Mouse (Mus musculus) midbrain, embryonic 16.5 days (tissue): ENCODE measurements around the gene Abhd4. TPM values are rescaled to one million over a fixed set of nuclear protein-coding genes. Genes with fewer than 3 reads are reported as not detected.

ENCODE experiments used
- ATAC-seq: fragments of 200-750 bp; cut with Nextera tagmentation; 2 replicates; pipeline ENCODE4 v1.8.0; 2017; ENCODE audit warnings: moderate TSS enrichment
- H3K27ac ChIP-seq: fragments of 300-500 bp; sonication (generic); 2 replicates; pipeline ENCODE4 v1.5.1; 2014; ENCODE audit warnings: mild to moderate bottlenecking, low read length, mixed read lengths
- H3K27me3 ChIP-seq: fragments of 300-500 bp; sonication (generic); 2 replicates; pipeline ENCODE4 v1.6.1; 2014; ENCODE audit warnings: low read depth, low read length, mixed read lengths; ENCODE audit not compliant: control insufficient read depth, insufficient read depth
- H3K36me3 ChIP-seq: fragments of 300-500 bp; sonication (generic); 2 replicates; pipeline ENCODE4 v1.6.1; 2014; ENCODE audit warnings: mild to moderate bottlenecking, low read length, moderate library complexity, mixed read lengths; ENCODE audit not compliant: control insufficient read depth, insufficient read depth
- H3K4me1 ChIP-seq: fragments of 300-500 bp; sonication (generic); 2 replicates; pipeline ENCODE4 v1.6.1; 2014; ENCODE audit warnings: mild to moderate bottlenecking, low read length, mixed read lengths; ENCODE audit not compliant: control insufficient read depth, insufficient read depth
- H3K4me2 ChIP-seq: fragments of 300-500 bp; sonication (generic); 2 replicates; pipeline ENCODE4 v1.6.1; 2014; ENCODE audit warnings: mild to moderate bottlenecking, low read length, mixed read lengths
- H3K4me3 ChIP-seq: fragments of 300-500 bp; sonication (generic); 2 replicates; pipeline ENCODE4 v1.5.1; 2014; ENCODE audit warnings: low read depth, mild to moderate bottlenecking, low read length, moderate library complexity, mixed read lengths
- H3K9ac ChIP-seq: fragments of 300-500 bp; sonication (generic); 2 replicates; pipeline ENCODE4 v1.6.1; 2014; ENCODE audit warnings: low read depth, low read length, mixed read lengths
- H3K9me3 ChIP-seq: fragments of 300-500 bp; sonication (generic); replicated peaks from 2 replicates; pipeline ENCODE4 v1.6.1; 2014; ENCODE audit warnings: mild to moderate bottlenecking, low read length, mixed read lengths; ENCODE audit not compliant: control insufficient read depth, poor library complexity, severe bottlenecking
- WGBS: fragments of 180-500 bp; shearing (Covaris S2); extraction: QIAGEN DNeasy Blood & Tissue Kit; methylation state at CpG from one replicate; pipeline ENCODE4 v1.1.7; 2014; 5-methylcytosine and 5-hydroxymethylcytosine counted together
- polyA plus RNA-seq: library from polyadenylated mRNA; unstranded; fragments of >200 nt; fragmentation: Nextera tagmentation; extraction: Ambion mirVana; gene quantifications from 2 replicates; pipeline ENCODE4 v1.2.1, GENCODE M21; 2015

The Abhd4 gene
- polyA plus RNA-seq, 1 experiment from 2014 or later, result 58.8 TPM

DNA sequence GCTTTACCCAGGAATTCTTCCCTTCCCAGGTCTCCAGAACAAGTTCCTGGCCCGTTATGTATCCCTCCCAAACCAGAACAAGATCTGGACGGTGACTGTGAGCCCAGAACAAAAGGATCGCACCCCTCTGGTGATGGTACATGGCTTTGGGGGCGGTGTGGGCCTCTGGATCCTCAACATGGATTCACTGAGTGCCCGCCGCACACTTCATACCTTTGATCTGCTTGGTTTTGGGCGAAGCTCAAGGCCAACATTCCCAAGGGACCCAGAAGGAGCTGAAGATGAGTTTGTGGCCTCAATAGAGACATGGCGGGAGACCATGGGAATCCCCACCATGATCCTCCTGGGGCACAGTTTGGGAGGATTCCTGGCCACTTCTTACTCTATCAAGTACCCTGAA, 8.6 kb downstream of the Abhd4 start:
- no peak overlapping the region for H3K27ac ChIP-seq
- H3K9ac ChIP-seq, result no peak overlapping the region
- 93% methylated on average over 8 of the region's 8 CpGs for WGBS
- no peak overlapping the region for H3K4me2 ChIP-seq
- H3K27me3 ChIP-seq, result no peaks in the 10 kb centered on the region
- peaks cover 6% of the 10 kb centered on the region for H3K4me1 ChIP-seq
- H3K9me3 ChIP-seq, result no peaks in the 10 kb centered on the region
- H3K36me3 ChIP-seq, result no peaks in the 10 kb centered on the region; the same call in 1 of the 2 replicates
- H3K4me3 ChIP-seq, result no peak overlapping the region
- ATAC-seq, result no peak

DNA sequence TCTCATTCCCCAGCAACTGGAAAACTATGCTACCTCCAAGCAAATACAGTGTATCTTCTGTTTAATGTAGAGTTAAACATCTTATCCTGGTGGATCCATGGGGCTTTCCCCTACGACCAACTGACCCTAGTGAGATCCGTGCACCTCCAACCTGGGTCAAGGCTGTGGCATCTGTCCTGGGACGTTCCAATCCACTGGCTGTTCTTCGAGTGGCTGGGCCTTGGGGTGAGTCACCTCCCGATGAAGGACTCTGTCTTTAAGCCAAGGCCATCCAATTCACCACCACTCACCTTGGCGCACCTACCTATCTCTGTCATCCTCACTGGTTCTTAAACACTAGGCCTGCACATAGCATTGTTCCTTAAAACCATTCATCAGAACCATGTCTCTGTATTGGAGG, 9.1 kb downstream of the Abhd4 start:
- Histone ChIP-seq H3K27ac (no peak overlapping the region), H3K4me3 (no peak overlapping the region), H3K27me3 (no peaks in the 10 kb centered on the region), H3K4me2 (no peak overlapping the region), H3K9me3 (no peaks in the 10 kb centered on the region), H3K9ac (no peak overlapping the region), H3K4me1 (peaks cover 6% of the 10 kb centered on the region), H3K36me3 (no peaks in the 10 kb centered on the region; the same call in 1 of the 2 replicates)
- no peak for ATAC-seq
- 92% methylated on average over 6 of the region's 6 CpGs for whole genome bisulfite sequencing

DNA sequence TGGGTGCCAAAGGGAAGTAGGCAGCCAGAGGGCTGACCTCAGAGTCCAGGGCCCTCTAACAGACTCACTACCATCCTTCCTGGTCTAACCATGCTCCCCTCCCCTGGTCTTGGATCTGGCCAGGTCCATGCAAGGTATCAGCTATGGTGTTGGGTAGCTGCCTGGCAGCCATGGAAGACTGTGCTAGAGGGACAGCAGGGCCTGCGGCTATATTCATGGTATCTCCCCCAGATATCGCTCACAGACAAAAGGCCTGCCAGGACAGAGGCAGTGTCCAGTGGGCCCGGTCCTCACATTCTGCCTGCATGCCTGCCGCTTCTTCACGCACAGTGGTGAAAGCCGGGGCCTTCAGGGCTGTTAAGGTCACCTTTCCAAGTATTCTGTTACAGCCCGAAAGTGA, 10.2 kb downstream of the Abhd4 start:
- no peak for ATAC-seq
- H3K4me2 ChIP-seq, result no peak overlapping the region
- WGBS, result 92% methylated on average over 7 of the region's 7 CpGs
- H3K9me3 ChIP-seq, result no peaks in the 10 kb centered on the region
- no peak overlapping the region for H3K9ac ChIP-seq
- H3K27ac ChIP-seq, result no peak overlapping the region
- H3K36me3 ChIP-seq, result no peaks in the 10 kb centered on the region; the same call in 1 of the 2 replicates
- H3K27me3 ChIP-seq, result no peaks in the 10 kb centered on the region
- H3K4me3 ChIP-seq, result no peak overlapping the region
- peaks cover 6% of the 10 kb centered on the region for H3K4me1 ChIP-seq

DNA sequence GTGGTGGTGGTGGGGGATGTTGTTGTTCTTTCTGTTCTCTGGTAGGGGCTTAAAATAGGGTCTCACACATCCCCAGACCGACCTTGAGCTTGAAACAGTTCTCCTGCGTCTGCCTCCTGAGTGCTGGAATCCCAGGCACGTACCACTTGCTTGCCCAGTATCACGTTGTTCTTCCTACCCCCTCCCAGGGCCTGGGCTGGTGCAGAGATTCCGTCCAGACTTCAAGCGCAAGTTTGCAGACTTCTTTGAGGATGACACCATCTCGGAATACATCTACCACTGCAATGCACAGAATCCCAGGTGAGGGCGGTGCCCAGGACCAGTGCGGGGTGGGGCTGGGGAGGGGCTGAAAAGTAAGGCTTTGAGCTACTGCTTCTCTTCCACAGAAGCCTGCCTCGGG, 11.1 kb downstream of the Abhd4 start:
- no peak overlapping the region for H3K27ac ChIP-seq
- no peaks in the 10 kb centered on the region for H3K27me3 ChIP-seq
- no peaks in the 10 kb centered on the region for H3K4me1 ChIP-seq
- H3K9ac ChIP-seq, result no peak overlapping the region
- no peak overlapping the region for H3K4me3 ChIP-seq
- 48% methylated on average over 10 of the region's 10 CpGs for WGBS
- no peak for ATAC-seq
- no peaks in the 10 kb centered on the region; the same call in 1 of the 2 replicates for H3K36me3 ChIP-seq
- no peaks in the 10 kb centered on the region for H3K9me3 ChIP-seq
- no peak overlapping the region for H3K4me2 ChIP-seq

DNA sequence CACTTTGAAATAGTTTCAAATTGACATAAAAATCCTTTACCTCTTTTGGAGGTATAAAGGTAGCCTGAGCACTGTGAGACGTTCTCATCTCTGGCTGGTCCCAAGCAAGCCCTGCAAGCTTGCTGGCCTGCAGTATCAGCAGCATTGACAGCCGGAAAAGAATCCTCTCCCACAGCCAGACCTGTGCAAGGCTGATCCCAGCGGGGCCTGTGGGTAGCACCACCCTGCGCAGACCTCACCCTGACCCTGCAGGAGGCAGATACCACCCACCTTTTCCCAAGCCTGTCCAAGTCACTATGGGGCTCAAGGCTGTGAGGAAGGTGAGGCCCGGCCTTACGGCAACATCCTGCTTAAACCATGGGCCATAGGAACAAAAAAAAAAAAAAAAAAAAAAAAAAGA, 12.0 kb downstream of the Abhd4 start:
- Histone ChIP-seq H3K4me2 (no peak overlapping the region), H3K36me3 (no peaks in the 10 kb centered on the region; the same call in 1 of the 2 replicates)
- WGBS, result 78% methylated on average over 6 of the region's 6 CpGs

DNA sequence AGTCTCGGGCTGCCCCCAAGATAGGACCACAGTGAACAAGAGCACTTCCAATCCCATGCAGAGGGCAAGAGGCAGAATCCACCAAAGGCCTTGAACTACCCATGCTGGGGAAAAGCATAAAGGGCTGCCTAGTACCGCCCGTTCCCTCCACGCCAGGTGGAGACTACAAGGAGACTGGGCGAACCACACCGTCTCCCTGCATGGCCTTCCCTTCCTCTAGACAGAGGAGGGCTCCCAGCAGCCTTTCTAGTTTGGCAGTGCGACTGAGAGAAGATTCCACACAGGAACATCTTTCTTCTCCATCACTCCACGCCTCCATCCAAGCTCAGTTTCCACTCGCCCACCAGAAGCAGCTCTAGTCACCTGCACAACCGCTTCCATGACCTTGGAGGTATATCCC, 14.0 kb downstream of the Abhd4 start:
- H3K4me2 ChIP-seq, result no peak overlapping the region
- no peak overlapping the region for H3K9ac ChIP-seq
- no peak overlapping the region for H3K4me3 ChIP-seq
- ATAC-seq, result no peak
- no peaks in the 10 kb centered on the region for H3K9me3 ChIP-seq
- H3K27me3 ChIP-seq, result no peaks in the 10 kb centered on the region
- H3K36me3 ChIP-seq, result no peaks in the 10 kb centered on the region; the same call in 1 of the 2 replicates
- H3K27ac ChIP-seq, result no peak overlapping the region
- H3K4me1 ChIP-seq, result no peaks in the 10 kb centered on the region
- 91% methylated on average over 10 of the region's 10 CpGs for WGBS

More for the DNA sequence above, 12.0 kb downstream of the Abhd4 start:
- no peak overlapping the region for H3K9ac ChIP-seq
- no peak overlapping the region for H3K27ac ChIP-seq
- no peaks in the 10 kb centered on the region for H3K4me1 ChIP-seq
- no peak for ATAC-seq
- no peaks in the 10 kb centered on the region for H3K27me3 ChIP-seq
- no peak overlapping the region for H3K4me3 ChIP-seq
- no peaks in the 10 kb centered on the region for H3K9me3 ChIP-seq

DNA sequence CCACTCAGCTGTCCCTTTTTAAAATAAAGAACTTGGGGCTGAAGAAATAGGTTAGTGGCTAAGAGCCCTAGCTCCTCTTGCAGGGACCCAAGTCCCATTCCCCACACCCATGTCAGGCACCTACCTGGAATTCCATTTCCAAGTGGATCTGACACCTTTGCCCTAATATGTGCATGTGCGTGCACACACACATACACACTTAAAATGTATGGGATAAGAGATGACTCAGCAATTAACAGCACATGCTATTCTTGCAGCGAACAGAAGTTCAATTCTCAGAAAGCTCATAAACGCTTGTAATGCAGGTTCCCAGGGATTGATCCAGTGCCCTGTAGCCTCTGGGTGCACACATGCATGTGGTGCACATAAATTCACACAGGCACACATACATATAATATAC, 15.6 kb downstream of the Abhd4 start:
- Histone ChIP-seq H3K36me3 (no peaks in the 10 kb centered on the region; the same call in 1 of the 2 replicates), H3K9ac (no peak overlapping the region), H3K4me3 (no peak overlapping the region), H3K4me1 (no peaks in the 10 kb centered on the region), H3K27me3 (no peaks in the 10 kb centered on the region), H3K9me3 (no peaks in the 10 kb centered on the region), H3K27ac (no peak overlapping the region), H3K4me2 (no peak overlapping the region)
- 97% methylated on average over 3 of the region's 3 CpGs for WGBS
- ATAC-seq, result no peak

DNA sequence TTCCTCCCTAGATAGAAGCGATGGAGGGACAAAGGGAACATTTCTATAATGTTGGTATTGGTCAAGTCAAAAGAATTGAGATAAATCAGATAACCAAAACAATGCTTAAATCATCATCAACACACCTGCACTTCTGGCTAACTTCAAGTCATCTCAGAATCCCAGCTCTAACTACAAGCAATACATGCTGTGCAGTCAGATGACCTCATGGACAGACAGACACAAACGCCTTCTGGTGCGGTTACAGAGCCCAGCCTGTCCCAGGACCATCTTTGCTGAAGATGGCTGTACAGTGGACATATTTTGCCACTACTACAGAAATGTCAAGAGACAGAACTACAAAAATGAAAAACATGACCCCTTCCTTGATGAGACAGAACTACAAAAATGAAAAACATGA, 16.4 kb downstream of the Abhd4 start:
- 88% methylated on average over 3 of the region's 3 CpGs for WGBS

DNA sequence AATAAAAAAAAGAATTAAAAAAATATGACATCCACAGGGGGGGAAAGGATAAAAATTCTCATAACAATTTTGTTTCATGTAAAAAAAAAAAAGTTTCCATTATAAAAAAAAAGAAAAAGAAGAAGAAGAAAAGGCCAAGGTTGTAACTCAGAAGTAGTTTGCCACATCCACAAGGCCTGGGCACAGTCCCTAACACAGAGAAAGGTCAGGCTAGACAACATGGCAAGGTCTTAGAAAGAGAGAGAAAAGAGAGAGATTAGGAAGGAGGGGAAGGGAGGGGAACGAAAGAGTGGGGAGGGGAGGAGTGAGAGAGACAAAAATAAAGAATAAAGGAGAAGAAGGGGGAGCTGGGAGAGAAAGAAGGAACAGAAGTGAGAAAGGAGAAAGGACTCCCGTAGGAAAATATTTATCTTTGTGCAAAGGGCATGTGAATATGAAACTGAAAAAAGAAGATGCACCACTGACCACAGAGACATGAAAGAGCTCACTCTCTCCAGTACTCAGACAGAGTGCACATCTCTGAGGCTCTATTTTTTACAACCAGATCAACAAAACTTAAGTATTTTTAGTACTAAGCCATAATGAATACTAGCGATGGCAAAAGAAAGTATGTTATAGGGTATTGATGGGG, 18.1 kb downstream of the Abhd4 start:
- H3K27ac ChIP-seq, result no peak overlapping the region
- H3K9ac ChIP-seq, result no peak overlapping the region
- H3K36me3 ChIP-seq, result no peaks in the 10 kb centered on the region; the same call in 1 of the 2 replicates
- H3K27me3 ChIP-seq, result no peaks in the 10 kb centered on the region
- H3K4me3 ChIP-seq, result no peak overlapping the region
- H3K4me1 ChIP-seq, result no peaks in the 10 kb centered on the region
- WGBS, result 65% methylated on average over 3 of the region's 3 CpGs
- no peak overlapping the region for H3K4me2 ChIP-seq
- ATAC-seq, result no peak
- H3K9me3 ChIP-seq, result no peaks in the 10 kb centered on the region

More for the DNA sequence above, 16.4 kb downstream of the Abhd4 start:
- H3K27ac ChIP-seq, result no peak overlapping the region
- H3K27me3 ChIP-seq, result no peaks in the 10 kb centered on the region
- H3K4me1 ChIP-seq, result no peaks in the 10 kb centered on the region
- no peak overlapping the region for H3K4me3 ChIP-seq
- H3K4me2 ChIP-seq, result no peak overlapping the region
- no peaks in the 10 kb centered on the region for H3K9me3 ChIP-seq
- no peak overlapping the region for H3K9ac ChIP-seq
- no peaks in the 10 kb centered on the region; the same call in 1 of the 2 replicates for H3K36me3 ChIP-seq
- ATAC-seq, result no peak
